Mouse (Mus musculus) ovary, adult 18-20 months (tissue): ENCODE measurements at regions not wholly inside any gene's neighbourhood (a gene's known extent, or its start where the extent isn't known, plus 50 kb on each side); places are given as distances from the start of the nearest gene placed in this dataset.

Experiments
- DNase-seq: peaks from one replicate; pipeline ENCODE4 v3.0.0; 2022; ENCODE audit warnings: low spot score, mixed read lengths

- DNase-seq = no peak
These were observed 60.5 kb downstream of the Rsl24d1 start for GRCm38 (mm10) chr9:73173589-73174247.

GRCm38 (mm10) chr9:73176645-73177044, 63.4 kb downstream of the Rsl24d1 start:
- no peak for DNase-seq

GRCm38 (mm10) chr9:73183356-73183755, 70.1 kb downstream of the Rsl24d1 start:
- no peak for DNase-seq

GRCm38 (mm10) chr9:73184908-73185307, 71.7 kb downstream of the Rsl24d1 start:
- no peak for DNase-seq

DNA sequence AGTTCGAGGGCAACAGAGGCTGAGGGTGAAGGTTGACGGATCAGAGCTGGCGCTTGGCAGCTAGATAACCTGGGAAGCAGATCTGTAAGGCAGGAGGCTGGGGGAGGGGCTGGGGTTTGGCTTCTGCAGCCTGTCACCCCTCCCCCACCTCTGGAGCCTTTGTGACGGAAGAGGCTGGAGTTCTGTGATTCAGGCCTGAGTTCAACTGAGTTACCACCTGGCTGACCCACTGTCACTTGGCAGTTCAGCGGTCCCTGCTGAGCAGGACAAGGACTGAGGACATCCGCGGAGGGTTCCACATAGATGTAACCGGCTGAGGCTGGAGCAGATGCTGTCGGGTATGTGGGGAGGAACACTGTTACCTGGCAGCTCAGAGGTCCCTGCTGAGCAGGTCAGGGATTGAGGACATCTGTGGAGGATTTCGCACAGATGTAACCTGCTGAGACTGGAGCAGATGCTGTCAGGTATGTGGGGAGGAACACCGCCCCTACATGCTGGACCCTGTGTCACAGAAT, 79.1 kb downstream of the Rsl24d1 start:
- no peak for DNase-seq

GRCm38 (mm10) chr9:73198261-73199085, 85.2 kb downstream of the Rsl24d1 start:
- no peak for DNase-seq

- DNase-seq = no peak
These were observed 109.9 kb downstream of the Rsl24d1 start for GRCm38 (mm10) chr9:73223111-73223510.

DNA sequence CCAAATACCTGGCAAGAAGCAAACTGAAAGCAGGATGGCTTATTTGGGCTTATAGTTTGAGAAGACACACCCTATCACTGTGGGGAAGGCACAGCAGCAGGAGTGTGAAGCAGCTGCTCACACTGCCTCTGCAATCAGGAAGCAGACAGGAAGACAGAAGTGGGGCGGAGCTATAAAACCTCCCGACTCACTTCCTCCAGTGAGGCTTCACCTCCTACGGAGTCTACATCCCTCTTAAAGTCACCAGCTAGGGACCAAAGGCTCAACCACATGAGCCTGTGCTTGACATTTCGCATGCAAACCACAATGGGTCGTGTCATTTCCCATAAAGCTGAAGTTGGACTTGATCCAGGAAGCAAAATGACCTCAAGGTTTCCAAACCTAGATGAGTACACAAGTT, 127.0 kb downstream of the Rsl24d1 start:
- no peak for DNase-seq

DNA sequence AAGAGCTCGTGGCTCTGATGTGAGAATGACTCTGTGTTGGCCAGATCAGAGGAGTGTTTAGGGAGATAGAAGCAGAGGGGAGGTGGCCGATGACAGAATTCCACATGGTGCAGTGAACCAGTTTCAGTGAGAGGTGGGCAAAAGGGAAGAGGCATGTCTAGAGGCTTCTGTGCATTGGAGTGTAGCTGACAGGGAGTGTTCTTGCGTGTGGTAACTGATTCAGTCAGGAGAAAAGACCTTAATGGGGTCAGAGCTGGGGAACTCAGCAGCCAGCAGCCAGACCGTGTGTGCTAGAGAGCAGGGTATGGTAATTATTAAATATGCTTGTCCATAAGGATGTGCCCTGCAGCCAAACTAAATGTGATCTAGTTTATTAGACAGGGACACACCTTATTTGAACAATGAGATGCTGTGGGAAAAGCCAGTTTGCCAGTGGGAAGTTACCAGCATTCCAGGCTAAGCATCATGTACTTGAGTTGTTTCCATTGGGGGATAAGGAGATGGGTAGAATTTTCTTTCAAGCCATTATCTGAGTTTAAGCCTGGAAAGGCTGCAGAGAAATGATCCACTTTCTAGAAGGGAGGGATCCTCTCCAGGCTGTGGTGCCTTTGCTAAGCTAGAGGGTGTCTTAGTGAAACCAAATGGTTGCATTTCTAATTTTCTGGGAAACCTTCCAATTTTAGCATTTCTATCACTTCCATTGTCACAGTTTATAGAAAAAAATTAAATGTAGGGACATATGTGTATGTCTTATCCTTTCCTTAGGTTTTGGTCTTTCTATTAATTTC, 129.5 kb downstream of the Rsl24d1 start:
- no peak for DNase-seq

- no peak for DNase-seq
These were observed 131.0 kb downstream of the Rsl24d1 start for GRCm38 (mm10) chr9:73244177-73244576.

- DNase-seq = no peak
These were observed 132.3 kb downstream of the Rsl24d1 start for GRCm38 (mm10) chr9:73245524-73245923.

DNA sequence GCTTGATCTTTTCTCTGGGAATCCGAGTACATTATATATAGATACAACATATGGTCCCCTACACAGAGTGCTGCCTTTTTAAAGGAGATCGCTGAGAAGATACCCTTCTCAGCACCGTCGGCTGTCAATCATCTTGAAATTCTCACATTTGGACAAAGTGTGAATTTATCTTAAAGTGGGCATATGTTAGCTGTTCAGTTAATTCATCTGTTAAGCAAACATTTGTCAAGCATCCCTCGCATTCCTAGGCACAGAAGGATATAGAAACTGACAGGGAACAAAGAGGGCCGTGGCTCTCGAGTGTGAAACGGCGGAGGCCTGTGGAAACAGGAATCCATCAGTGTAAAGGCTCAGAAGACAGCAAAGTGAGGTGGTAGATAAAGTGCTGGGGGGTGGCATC, 144.9 kb downstream of the Rsl24d1 start:
- no peak for DNase-seq

DNA sequence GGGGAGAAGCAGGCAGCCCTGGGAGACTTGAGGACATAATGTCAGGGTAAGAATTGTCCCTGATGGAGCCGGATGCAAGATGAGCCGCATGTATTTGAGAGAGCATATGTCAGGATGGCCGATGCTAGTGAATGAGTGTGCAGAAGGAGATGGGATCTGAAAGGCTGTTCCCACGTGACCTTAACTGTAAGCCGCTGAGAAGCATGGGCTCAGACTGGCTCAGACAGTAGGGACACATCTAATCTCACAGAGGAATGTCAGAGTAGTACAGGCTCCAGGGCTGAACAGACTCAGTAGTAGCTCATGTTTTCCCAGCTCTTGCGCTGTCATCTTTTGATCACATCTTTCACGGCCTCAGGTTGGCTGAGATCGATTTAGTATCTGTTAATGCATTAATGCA, 145.4 kb downstream of the Rsl24d1 start:
- DNase-seq = no peak

GRCm38 (mm10) chr9:73262711-73263110, 149.5 kb downstream of the Rsl24d1 start:
- no peak for DNase-seq

- no peak for DNase-seq
These were observed 157.0 kb downstream of the Rsl24d1 start for GRCm38 (mm10) chr9:73270249-73270648.

DNA sequence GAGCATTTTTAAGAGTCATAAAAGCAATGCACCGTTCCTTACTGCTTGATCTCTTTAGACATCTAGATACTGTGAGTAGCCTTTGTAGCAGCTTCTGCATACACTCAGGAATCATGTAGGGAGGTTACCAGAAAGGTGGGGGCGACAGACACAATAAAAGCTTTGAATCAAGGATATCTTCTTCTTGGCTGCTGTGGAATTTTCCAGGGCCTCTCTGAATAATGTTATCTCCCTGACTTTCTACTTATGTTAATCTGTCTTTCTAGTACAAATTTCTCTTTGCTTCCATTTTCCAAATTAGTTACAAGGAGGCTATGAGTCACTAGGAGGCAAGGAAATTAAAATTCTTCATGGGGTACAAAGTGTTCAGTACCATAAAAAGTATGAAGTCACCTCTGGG, 159.4 kb downstream of the Rsl24d1 start:
- no peak for DNase-seq

DNA sequence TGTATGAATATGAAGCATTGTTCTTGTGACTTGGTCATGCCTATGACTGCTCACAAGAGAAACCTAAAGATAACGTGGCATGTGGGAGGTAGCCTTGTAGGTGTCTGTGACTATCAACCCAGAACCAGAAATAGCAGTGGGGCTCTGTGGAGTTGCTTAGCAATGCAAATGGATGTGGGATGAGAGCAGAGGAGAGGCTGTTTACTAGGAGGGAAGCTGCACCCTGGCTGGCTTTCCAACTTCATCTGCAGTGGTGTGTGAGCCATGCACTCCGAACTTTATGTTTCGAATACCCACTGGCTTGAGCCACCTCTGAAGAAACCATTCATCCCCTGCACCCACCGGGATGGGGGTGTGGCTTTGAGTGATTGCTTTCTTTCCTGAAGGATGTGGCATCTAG, 160.5 kb downstream of the Rsl24d1 start:
- DNase-seq = no peak

DNA sequence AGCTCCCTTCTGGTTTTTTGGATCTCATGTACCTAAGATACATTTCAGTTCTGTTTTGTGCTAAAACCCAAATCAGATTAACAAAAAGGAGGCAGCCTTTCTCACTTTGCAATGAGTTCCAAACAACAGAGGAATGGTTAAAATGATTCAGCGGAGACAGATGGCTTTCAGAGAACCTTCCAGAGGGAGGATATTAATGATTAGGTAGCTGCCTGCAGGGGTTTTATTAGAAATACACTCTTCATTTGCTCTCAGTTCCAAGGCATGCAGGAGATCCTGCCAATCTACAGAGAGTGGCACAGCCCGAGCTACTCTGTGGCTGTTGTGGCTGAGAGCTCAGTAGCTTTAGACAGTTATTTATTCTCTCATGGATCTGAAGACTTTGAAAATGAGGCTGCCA, 162.4 kb downstream of the Rsl24d1 start:
- no peak for DNase-seq

- DNase-seq = no peak
These were observed 182.1 kb downstream of the Rsl24d1 start for GRCm38 (mm10) chr9:73295287-73295686.

DNA sequence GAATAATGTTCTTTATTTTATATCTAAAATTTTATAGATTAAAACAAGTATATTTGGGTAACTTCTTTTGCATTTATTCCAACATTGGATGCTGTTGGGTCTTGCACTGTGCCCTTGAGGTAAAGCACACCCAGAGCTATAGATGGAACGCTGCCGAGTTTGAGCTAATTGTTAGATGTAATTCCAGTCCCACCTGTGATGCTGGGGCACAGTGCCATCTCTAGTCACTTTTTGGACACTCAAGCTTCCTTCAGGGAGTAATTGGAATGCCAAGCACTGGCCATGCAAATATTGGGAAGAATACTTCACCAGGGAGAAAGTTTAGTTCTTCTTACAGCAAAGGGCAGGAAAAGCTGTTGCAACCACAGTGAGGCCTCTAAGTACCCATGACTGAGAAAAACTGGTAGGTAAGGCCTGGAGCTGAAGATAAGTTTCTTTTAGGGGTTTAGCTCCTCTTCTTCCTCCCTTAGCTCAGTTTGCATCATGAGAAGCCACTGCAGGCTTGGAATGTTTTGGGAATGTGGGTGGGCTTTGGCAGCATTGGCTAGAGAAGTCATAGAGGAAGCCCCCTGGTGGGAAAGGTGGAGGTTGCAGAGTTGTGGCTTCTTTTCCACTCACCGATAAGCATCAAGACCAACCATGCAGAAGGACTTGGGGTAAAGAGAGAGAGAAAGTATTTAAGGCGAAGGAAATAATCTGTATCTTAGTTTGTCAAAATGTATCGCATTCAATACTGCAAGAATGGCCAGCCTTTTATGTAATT, 189.1 kb downstream of the Rsl24d1 start:
- DNase-seq = no peak

DNA sequence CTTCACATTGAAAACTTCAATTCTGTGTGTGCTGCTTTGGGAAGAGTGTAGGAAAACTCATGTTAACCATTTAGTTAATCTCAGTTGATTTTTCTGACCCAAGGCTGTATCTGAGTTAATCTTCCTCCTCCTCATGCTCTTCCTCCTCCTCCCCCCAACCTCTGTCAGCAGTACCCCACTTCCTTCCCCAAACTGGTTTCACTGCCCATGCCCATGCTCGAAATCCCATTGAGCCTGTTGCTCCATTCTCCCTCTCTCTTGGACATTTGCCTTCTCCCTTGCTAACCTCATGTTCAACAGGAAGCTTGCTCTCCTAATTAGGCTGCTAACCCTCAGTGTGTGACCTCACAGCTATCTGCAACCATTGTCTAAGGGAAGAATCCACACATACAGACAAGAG, 203.8 kb downstream of the Rsl24d1 start:
- DNase-seq = no peak
